Mouse (Mus musculus): Measurements from ENCODE around the gene Bcor.
A peak's percentile ranks its signal among the peaks of the same experiment; 100 is the strongest.

Gene Bcor

DNA sequence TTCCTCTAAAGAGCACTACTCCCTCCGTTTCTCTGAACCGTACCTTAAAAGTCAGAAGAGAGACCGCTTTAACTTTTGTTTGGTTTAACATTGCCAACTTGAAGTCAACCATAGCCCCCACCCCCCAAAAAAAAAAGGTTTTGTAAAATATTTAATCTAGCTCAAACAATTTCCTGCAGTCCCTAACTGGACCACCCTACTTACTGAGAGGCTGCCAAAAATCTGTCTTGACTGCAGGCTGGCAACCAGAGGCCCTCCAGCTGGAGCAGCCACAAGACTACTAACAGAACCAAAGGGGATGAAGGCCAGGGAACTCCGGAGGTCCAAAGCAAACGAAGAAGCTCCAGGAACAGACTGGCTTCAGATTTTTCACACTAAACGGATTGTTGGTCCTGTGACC lies 156.2 kb downstream of the Bcor start:
- DNase-seq, result no peak

DNA sequence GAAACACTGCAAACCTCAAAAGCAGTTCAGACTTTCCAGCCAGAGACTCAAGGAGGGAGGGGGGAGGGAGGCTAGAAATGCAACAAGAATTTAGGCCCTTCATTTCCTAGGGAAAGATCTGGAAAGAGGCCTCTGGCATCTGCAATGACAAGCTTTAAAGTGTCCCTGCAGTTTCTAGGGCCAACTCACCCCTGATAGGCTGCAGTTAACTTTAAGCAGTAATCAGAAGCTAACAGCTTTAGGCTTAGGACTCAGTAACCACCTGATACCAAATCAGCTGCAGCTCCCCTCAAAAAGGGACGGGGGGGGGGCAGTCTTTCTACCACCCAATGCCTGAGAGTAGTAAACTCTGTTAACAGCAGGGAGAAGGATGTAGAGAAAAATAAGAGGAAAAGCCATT lies 156.6 kb downstream of the Bcor start:
- DNase-seq, result no peak

DNA sequence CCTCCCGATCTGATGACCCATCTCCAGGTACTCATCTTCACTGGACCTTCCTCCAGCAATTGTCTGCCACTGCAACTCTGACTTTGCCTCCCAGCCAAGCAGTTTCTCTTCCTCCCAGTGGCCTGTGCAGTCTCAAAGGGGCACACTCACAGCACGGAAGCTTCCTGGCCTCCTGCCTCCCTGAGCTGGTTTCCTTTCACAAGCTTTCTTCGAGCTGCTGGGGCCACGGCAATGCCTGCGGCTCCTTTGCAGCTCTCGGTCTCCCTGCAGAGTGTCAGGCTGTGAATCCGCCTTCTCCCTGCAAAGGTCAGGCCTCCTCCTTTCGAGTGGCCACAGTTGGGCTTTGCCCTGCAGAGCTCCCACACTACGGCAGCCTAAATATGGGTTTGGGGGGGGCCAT lies 157.0 kb downstream of the Bcor start:
- DNase-seq, result no peak

DNA sequence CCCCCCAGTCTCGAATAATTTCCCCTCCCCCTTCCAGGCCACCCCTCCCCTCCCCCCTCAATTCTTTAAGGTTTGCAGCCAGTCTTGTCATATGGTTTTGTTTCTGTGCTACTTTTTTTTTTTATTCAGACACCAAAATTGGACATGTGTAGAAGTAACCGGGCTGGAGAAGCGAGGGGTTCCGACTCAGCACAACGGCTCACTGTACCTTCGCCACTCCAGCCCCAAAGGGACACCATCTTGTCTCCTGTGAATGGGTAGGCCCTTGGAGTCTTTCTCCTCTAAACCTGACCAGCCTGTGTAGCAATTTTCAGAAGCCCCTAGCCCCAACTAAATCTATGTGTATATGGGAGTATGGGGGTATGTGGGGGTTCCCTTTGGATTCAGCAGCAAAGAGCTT lies 157.6 kb downstream of the Bcor start:
- no peak for DNase-seq

DNA sequence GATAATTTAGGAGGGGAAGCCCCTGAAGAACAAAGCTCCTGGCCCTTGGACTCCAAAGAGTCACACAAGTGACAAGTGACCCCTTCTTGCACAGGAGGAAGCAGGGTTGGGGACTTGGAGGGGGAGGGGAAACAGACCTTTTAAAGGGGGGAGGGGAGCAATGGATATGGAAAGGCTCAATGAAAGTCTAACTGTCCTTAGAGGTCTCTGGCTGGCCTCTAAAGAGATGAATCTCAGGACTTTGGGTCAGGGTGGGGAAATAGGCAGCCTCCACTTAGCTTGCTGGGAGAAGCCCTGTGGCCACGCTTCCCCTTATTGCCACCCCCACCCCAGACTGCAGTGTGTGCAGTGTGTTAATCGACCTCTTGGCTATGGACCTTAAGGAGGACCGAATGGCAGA lies 158.2 kb downstream of the Bcor start:
- no peak for DNase-seq

DNA sequence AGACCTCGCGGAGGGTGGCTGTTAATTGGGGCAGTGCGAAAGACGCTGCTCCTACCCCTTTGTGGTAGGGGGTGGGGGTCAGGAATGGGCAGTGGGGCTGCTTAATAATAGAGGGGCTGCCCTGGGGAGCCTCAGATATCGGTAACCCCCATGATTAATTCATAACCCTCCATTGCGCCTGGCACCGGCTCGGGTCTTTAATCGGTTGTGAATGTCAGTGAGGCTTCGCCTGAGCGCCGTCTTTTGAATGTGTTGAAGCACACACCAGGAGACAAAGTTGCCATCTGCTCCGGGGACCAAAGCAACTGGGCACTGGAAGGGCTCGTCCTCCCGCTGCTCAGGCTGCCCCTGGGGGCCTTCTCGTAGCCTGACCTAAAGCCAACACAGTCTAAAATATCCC lies 158.8 kb downstream of the Bcor start:
- peak; percentile 27 to 52 for DNase-seq

DNA sequence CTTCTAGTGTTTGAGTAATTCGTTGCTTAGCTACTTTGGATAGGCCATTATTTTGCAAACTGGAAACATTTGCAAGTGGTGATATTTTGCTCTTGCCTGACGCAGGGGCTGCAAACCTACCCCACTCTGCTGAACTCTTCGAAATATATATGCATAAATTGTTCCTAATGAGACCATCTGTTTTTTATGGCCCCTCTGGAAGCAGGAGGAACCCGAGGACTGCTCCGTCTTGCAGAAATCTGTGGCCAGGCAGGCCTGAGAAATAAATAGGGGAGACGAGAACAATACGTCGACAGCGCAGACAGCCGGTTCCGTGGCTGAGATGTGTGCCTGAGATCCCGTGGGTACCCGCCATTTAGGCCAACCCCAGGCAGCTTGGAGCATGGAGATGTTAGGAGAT lies 159.5 kb downstream of the Bcor start:
- DNase-seq, result no peak

DNA sequence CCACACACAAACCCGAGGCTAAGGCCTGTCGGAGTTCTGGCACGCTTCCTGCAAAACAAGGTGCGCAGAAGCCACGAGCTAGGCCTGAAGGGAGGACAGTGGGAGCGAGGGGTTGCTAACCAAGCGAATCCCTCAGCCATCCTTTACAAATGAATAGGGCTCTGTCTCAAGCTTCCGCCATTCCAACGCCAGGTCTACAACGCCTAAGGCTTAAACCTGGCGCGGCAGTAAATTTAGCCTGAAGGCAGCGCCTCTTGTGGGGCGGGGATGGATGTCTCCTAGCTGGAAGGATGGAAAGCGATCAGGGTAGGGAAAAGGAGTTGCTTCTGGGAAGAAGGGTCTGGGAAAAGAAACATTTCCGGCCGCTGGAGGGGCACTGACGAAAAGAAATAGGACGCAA lies 160.2 kb downstream of the Bcor start:
- DNase-seq, result no peak

DNA sequence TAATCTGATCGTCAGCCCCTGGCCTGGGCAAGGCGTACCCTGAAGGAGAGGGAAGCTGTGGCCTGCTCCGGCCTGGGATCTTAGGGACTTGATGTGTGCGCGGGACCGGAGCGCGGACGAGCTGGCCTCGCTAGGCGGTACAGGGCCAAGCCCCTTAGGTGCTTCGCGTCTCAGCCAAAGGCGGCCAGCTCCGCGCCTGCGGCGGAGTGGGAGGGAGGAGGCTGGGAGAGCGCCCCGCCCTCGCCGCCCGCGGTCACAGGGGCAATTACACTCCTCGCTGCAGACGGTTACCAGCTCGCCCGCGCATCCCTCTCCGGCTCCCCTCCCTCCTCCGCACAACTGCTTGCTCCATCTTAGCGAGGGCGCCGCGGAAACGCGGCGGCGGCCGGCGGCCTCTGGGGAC lies 161.2 kb downstream of the Bcor start:
- peak; percentile 52 to 64 for DNase-seq

DNA sequence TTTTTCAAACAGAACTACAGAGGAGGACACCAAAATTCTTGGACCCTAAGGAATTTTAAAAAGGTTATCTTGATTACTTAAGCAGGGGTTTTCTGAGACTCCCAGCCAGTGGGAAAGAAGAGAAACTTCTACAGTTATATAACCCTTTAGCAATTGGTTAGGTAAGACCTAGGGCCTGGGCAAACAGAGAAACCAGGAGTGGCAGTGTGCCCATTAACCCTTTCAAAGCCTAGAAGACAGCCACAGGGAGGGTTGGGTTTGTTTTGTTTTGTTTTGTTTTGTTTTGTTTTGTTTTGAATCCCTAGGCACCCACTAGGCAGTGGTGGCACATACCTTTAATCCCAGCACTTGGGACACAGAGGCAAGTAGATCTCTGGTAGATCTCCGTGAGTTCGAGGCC lies 163.3 kb downstream of the Bcor start:
- DNase-seq, result no peak

DNA sequence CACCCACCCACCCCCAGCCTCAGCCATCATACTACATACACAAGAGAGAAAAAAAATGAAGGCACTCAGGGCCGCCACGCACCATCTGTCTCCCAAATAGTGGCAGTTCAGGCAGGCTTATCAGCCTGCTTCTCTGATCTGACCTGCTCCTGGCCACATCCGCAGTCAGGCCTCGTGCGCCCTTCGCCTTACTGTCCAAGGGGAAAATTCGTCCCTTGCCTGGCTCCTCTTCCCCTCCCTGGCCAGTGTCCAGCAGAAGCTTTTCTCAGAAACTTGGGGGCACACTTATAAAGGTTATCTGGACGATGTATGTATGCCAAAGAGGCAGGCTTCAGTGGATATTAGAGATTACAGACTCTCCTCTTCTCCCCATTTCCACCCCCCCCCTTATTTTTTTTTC lies 163.7 kb downstream of the Bcor start:
- no peak for DNase-seq

DNA sequence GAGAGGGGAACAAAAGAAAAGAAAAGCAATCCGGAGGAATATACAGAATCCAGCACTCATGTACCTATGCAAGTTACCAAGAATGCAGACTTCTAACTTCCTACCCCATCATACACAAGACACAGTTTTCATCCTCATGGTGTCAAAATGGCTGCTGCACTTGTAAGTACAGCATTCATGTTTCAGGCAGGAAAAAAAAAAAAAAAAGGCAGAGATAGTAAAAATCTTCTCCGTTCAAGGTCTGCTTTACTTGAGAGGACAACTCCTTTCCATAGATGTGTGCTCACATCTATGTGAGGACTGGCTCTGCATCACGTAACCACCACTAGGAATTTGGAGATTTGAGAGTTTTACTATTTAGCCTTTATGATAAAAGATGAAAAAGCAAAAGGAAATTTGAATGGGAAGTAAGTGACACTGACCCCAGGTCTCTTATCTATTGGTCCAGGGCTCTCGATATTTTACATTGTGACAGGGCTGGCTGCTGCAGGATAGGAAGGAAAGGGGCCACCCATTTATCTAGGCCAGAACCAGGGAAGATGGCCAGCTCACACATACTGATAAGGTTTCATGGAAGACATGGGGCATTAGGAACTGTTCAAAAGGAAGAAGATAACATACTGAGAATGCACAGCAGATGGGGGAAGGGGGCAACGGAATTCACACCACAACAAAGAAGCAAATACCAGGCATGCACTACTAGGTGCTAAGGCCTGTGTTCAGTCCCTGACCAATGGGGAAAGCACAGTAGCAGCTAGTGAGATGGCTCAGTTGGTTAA lies 166.3 kb downstream of the Bcor start:
- DNase-seq, result no peak

DNA sequence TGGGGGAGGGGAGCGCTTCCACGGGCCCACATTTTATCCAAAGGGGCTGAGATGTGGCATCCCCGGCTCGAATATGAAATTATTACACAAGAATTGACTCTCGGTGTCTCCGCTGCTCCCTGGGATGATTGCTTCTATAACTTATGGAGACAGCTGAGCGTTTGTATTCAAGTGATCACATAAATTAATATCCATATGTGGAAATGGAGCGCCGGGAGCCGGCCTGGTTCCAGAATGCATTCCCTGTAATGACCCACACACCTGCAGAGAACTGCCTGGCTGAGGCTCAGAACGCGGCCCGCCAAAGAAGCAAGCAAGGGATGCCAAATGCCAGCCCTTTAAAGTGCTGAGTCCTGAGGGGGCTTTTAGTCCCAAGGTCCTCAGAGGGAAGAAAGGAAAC lies 170.7 kb downstream of the Bcor start:
- no peak for DNase-seq

DNA sequence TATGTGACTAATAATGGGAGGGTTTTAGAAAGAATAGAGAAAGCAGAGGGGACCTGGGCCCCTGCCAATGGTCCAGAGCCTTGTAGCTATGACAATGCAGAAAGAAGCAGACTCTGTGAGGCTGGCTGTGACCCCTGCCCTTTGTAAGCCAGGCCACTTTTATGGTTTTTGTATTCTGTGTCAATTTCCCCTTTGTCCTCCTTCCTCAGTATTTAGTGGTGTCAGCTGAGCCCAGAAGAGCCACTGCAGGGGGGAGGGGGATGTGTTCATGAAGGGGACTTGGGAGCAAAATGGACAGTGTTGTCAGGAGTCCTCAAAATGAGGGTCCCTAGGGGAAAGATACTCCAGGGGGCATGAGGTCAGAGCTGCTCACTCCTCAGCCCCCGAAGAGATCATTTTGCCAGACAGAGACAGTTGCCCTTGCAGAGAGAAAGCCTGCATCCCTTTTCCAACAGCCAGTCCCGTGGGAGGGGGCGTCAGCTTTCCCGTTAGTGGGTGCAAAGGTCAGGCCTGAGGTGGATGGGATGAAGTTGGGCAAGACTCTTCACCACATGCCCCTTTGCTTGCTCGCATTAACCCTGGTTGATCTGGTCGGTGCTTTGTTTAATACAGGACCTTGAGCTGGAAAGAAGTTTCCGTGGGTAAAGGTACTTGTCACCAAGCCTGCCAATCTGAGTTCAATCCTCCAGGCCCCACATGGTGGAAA lies 171.8 kb downstream of the Bcor start:
- no peak for DNase-seq

DNA sequence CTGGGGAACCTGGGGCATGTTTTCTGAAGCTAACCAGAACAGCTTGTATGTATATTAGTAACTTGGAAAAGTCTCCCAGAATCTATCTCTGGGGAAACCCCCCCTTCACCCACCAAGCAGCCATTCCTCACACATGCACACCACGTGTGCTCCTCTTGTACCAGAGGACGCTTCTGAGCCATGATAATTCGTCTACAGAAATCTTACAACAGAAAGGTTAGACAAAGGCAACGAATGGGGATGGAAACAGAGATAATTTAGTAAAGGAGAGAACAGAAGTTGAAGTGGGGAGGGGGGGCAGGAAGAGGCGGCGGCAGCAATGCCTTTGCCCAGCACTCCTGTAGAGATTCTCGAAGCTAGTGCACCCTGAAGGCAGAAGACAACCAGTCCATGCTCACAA lies 172.6 kb downstream of the Bcor start:
- DNase-seq, result no peak

Measured in cerebellum, postnatal 25 days (tissue).